Mouse (Mus musculus) cerebellum, adult 2 months (tissue): ENCODE measurements around the gene Olfr373.
"Not testable (repeated sequence)": the region's sequence is repeated elsewhere in the genome, so short reads cannot be mapped to it uniquely, and the experiment has no call there.

Experiments used
- CTCF ChIP-seq: fragments of 200-500 bp; IDR thresholded peaks from 2 replicates; pipeline ENCODE4 v1.5.1; 2011; ENCODE audit warnings: low read depth, mild to moderate bottlenecking, control low read depth, low read length, moderate library complexity, borderline replicate concordance; ENCODE audit not compliant: insufficient read depth
- POLR2A ChIP-seq: fragments of 200-500 bp; IDR thresholded peaks from 2 replicates; pipeline ENCODE4 v1.6.1; 2011; ENCODE audit warnings: low read length, control low read depth, borderline replicate concordance; ENCODE audit not compliant: insufficient read depth

- TF ChIP-seq CTCF, POLR2A: not testable (repeated sequence)
These were observed 25.3 kb upstream of the Olfr373 start for GRCm38 (mm10) chr8:72057643-72058042.
